Mouse (Mus musculus): Measurements from ENCODE around the gene Msl2.

Msl2 gene

DNA sequence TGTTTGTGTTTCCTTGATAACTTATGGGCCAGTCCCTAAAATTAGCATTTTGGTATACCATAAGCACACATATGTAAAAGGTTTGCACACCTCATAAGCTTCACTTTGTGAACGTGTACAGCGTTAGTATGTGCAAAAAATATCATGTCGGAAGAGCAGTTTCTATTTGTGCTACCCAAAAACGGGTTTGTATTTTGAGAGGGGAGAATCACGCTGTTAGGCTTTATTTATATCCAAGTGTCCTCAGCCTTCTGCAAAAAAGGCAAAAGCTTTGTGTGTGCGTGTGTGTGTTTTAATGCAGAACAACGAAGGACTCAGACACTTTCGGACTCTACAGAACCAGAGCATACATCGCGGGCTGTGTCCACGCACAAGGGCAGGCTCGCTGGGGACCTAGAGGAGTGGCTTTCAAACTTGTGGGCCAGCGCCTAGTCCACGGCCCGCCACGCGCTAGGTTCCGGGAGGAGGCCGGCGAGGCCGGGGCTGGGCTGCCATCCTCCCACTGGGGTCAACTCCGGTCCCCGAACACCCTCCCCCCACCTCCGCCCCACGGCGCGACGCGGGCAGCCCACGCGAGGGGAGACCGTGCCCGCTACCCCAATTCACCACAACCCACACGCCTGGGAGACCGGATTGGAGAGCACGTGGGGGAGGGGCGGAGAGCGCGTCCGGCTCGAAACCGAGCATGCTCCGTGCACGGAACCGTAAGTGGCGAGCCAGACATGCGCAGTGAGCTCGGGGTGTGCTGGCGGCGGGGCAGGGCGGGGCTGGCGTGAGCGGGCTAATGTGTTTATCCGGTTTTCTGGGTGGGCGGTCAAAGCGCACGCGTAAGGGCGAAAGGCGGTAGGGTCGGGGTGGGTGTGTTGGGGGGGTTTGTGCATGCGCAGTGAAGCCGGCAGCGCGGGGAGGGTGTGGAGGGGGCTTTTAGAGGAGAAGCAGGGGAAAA is 587 bp upstream of the Msl2 start:
- DNase-seq (ENCODE audit: extremely low read depth, insufficient read length, low spot score), result peak; percentile 99

DNA sequence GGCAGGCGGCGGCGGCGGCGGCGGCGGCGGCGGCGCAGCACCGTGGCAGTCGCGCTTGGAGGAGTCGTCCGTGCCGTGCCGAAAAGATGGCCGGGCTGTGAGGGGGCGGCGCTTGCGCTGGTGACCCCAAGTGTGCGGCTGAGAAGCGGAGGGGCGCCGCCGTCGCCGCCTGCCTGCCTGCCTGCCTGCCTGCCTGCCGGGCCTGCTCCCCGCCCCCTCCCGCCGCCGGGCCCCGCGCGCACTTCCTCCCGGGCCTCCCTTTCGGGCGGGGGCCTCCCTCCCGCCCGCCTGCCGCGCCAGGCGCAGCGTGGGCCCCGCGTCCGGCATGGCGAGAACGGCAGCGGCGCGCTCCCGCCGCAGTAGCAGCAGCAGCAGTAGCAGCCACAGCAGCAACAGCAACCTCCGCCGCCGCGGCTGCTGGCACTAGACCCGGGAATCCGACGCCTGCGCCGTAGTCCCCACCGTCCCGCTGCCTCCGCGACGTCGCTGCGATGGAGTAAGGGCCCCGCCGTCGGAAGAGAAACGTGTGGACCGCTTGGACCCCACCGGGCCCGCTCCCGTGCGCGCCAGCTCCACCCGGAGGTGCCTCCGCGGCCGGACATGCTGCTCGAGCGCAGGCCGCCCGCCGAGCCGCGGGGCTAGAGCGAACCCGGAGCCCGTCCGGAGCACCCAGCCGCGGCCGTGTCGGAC is 576 bp downstream of the Msl2 start:
- DNase-seq (ENCODE audit: extremely low read depth, insufficient read length, low spot score), result peak; percentile 78

DNA sequence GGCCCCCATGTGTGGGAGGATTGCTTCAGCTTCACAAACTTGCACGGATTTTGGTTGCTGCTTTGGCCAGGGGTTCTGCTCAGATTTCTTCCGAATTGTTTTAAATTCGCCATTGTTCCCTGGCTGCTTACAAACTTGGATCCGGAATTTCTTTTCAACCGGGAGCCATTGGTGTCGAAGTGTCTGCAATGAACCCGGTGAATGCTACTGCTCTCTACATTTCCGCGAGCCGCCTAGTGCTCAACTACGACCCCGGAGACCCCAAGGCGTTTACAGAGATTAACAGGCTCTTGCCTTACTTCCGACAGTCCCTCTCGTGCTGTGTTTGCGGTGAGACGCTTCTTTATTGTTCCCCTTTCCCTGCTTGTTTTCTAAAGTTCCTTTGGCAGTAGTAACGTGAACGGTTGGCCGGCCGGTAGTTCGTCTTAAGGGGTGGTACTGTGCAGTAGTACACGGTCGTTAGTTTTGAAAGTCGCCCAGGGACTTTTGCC is 1.2 kb downstream of the Msl2 start:
- DNase-seq (ENCODE audit: extremely low read depth, insufficient read length, low spot score), result no peak

DNA sequence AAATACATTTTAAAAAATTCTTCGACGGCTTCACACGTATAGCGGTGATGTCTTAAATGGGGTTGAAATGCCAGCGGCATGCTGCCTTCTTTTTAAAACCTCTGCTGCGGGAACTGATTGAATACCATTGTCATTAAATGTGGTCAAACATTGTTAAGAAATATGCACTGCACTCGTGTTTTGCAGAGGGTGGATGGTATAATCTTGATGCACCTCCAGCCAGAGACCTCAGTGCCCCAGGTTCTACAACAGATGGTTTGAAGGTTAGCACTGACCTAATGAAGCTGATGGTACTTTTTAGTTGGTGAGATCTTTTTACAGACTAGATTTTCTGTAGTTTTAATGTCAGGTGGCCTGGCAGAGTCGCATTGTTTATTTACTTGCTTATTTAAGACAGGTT is 1.8 kb downstream of the Msl2 start:
- no peak for DNase-seq (ENCODE audit: extremely low read depth, insufficient read length, low spot score)

DNA sequence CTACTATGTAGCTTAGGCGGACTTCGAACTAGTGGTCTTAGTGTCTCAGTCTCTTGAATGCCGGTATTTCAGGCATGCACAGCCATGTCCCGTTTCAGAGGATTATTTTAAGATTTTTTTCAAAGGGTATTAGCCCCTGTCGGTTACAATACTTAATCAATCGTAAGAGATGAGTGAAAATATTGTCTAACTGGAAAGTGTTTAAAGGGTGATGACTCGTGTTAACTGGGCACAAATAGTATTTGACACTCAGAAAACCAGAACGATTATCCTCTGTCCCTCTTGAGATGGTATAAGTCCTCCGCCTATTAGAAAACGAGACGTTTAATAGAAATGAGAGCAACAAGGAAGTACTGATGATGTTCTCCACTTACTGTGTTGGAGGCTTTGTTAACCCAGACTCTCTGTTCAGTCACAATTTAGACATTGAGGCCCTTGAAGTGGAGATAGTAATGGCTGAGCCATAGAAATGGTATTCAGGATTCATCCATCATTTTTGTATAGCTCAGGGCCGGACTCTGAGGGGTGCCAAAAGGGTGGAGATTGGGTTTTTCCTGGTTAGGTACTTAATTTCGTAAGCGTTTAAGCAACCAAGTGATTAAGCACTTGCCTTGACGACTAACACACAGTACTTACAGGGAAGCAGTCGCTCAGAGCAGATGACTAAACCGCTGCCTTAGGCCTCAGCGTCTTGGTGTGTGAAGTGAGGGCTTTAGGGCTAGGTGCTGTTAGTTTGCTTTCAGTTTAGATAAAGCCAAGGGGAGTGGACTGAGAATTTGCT is 2.4 kb downstream of the Msl2 start:
- peak; percentile 56 for DNase-seq (ENCODE audit: extremely low read depth, insufficient read length, low spot score)

DNA sequence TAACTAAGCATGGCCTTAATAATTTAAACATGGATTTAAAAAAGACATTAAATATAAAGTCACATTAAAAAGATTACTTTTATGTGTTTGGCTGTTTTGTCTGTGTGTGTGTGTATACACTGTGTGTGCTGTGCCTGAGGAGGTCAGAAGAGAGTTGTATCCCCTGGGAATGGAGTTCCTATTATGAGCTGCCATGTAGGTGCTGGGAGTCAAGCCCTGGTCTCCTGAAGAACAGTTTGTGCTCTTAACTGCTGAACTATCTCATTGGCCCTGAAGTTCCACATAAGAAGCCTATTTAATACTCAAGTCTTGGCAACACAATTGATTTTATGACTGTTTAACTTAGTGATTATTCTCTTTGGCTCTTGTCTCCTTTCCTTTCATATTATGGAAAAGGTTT is 3.6 kb downstream of the Msl2 start:
- no peak for DNase-seq (ENCODE audit: extremely low read depth, insufficient read length, low spot score)

DNA sequence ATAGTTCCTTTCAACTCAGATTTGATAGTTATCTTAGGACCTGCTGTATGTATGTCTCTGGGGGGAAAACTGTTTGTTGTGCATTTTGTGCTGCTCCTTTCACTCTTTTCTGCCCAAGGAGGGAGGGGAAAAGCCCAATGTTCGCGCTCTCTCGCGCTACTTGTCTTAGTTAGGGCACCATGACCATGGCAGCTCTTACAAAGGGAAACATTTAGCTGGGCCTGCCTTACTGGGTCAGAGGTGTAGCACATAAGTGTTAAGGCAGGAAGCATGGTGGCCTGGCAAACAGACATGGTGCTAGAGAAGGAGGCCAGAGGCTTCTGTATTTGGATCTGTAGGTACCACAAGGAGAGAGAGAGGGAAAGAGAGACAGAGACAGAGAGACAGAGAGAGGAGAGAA is 4.7 kb downstream of the Msl2 start:
- DNase-seq (ENCODE audit: extremely low read depth, insufficient read length, low spot score), result no peak

DNA sequence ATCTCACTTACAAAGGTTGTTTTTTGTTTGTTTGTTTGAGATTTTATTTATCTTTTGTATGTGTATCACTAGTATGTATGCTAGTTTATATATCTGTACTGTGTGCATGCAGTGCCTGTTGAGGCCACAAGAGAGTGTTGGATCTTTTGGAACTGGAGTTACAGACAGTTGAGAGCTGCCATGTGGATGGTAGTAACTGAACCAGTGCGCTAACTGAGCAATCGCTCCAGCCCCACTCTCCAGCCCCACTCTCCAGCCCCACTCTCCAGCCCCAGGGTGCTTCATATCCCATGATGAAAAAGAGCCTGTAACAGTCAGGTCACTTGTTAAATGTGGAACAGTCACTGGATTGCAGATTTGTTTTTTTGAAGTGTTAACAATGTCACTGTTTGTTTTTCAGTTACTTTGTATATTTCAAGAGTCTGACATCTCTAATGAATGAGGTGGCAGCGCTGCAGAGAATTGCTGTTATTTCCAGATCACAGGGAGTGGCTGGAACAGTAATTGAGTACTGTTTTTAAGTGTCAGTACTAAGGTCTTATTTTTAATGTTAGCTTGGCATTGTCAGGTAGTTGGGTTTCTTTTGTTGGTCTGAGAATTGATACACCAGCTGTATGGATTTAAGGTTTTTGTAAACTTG is 6.3 kb downstream of the Msl2 start:
- no peak for DNase-seq (ENCODE audit: extremely low read depth, insufficient read length, low spot score)

DNA sequence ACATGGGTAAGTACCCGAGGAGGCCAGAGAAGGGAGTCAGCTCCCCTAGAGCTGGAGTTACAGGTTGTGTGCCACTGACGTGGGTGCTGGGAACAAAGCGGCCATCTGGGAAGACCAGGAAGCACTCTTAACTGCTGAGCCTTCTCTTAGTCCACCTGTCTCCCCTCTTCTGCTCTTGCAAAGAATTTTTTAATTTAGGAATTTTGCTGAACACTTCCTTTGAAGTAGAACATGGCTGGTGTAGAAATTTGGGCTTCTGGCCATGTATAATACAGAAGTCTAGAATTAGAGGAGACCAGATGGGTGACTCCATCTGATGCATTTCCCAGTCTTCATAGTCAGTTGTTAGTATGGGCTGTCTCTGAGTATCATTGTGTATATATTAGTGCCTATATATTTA is 9.8 kb downstream of the Msl2 start:
- DNase-seq (ENCODE audit: extremely low read depth, insufficient read length, low spot score), result no peak

DNA sequence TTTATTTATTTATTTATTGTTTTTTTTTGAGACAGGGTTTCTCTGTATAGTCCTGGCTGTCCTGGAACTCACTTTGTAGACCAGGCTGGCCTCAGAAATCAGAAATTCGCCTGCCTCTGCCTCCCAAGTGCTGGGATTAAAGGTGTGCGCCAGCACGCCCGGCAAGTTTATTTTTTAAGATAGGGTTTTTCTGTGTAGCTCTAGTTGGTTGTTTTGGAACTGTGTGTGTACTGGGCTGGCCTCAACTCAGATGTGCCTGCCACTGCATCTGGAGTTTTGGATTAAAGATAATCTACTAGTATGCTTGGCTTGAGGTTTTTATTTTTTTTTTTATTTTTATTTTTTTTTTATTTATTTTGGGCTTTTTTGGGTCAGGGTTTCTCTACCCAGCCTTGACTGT is 21.5 kb downstream of the Msl2 start:
- no peak for DNase-seq (ENCODE audit: extremely low read depth, insufficient read length, low spot score)

DNA sequence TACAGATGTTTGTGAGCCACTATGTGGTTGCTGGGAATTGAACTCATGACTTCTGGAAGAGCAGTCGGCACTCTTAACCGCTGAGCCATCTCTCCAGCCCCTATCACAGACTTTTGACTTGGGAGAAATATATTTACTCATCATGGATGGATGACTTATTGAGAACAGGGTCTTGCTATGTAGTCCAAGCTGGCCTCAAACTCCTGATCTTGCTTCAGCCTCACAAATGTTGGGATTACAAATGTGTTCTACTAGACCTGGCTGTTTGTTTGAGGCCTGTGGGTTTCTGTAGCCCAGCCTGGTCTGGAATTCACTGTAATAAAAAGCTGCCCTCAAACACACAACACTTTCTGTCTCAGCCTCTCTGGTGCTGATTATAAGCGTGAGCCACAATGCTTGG is 22.6 kb downstream of the Msl2 start:
- DNase-seq (ENCODE audit: extremely low read depth, insufficient read length, low spot score), result no peak

DNA sequence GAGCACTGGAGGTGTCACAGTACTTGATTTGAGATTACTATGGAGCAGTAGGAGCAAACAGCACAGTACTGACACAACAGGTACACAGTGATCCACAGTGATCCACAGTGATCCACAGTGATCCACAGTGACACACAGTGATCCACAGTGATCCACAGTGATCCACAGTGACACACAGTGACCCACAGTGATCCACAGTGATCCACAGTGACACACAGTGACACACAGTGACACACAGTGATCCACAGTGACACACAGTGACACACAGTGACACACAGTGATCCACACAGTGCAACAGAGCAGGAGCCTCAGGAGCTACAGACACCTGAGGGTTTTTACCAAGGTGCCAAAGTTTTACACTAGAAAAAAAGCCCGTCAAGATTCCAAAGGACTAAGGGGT is 23.6 kb downstream of the Msl2 start:
- no peak for DNase-seq (ENCODE audit: extremely low read depth, insufficient read length, low spot score)

DNA sequence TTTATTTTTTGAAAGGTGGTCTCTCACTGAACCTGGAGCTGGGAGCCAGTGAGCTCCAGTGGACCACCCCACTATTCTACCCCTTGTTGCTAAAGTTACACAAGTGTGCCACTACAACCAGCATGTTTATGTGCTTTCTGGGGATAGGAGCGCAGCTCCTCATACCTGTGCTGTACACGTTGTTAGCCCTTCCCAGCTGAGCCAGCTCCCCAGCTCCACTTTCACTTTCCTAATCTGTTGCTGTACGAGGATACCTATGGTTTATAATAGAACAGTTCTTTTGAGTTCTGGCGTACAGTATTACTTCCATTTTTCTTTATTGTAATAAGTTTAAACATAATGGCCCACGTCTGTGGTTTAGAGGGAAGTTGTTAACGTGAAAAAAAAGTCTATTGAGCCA is 25.5 kb downstream of the Msl2 start:
- no peak for DNase-seq (ENCODE audit: extremely low read depth, insufficient read length, low spot score)

DNA sequence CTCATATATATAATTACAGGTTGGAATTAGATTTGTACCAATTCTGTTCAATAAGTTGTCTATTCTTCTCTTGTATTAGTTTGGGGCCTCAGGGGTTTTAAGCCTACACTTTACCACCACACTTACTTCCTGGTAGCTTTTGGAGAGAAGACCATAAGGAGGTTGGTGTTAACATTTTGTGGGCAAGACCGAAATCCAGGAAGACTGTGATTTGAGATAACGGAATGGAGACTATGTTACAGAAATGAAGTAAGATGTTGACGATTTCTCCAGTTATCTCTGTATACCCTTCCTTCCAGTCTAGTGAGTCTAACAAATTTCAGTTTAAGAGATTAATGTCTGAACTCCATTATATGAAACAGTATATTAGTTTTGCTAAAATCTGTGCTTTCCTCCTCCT is 26.3 kb downstream of the Msl2 start:
- no peak for DNase-seq (ENCODE audit: extremely low read depth, insufficient read length, low spot score)

DNA sequence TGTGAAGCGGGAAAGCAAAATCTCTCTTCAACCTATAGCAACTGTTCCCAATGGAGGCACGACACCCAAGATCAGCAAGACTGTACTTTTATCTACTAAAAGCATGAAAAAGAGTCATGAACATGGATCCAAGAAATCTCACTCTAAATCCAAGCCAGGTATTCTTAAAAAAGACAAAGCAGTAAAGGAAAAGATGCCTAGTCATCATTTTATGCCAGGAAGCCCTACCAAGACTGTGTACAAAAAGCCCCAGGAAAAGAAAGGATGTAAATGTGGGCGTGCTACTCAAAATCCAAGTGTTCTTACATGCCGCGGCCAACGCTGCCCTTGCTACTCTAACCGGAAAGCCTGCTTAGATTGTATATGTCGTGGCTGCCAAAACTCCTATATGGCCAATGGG is 27.6 kb downstream of the Msl2 start:
- no peak for DNase-seq (ENCODE audit: extremely low read depth, insufficient read length, low spot score)

DNA sequence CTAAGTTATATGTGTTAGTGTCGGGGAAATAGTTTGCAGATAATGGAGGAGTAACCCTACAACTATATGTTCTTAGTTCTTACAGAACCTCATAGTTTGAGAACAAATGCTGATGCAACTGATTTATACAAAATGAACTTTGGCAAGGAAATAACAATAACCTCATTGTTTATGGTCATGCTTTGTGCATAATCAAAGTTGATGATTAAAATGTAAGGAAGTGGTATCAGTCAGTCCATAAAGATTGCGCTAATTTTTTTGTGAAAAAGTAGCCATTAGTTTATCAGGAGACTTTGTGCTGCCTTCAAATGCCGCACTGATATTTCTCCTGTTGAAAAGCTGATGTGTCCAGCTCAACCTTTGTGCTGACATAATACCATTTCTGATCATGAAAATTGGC is 28.4 kb downstream of the Msl2 start:
- no peak for DNase-seq (ENCODE audit: extremely low read depth, insufficient read length, low spot score)

DNA sequence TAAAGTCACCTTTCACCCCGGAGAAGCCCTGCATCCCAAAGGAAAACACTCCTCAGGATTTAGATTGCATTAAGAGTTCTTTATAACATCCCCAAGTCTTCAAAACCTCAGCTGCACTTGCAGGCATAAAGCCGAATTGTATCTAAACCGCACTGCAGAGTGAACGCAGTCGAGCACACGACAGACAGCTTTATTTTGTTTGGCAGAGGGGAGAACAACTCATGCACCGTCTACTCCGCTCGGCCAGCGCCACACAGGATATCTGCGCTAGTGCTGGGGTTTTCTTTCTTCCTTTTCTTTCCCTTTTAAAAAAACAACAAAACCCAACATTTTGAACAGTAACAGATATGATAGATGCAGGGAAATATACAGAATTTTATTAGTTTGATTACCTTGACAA is 31.0 kb downstream of the Msl2 start:
- DNase-seq (ENCODE audit: extremely low read depth, insufficient read length, low spot score), result no peak

DNA sequence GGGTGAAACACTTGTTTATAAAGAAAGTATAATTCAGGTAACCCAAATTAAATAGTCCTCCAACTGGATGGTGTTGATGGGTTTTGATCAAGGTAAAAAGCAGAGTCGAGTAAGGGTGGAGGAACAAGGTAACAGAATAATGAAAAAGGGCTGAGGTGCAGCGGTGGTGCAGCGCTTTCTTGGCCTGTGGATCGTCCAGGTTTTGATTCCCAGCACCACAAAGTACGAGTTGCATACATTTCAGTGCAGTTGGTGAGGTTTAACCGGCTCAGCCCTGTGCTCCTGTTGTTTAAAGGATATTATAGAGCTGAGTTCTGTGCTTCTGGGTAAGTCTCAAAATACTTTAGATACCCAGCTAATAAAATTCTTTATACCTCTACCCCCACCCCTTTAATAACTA is 31.8 kb downstream of the Msl2 start:
- DNase-seq (ENCODE audit: extremely low read depth, insufficient read length, low spot score), result no peak

DNA sequence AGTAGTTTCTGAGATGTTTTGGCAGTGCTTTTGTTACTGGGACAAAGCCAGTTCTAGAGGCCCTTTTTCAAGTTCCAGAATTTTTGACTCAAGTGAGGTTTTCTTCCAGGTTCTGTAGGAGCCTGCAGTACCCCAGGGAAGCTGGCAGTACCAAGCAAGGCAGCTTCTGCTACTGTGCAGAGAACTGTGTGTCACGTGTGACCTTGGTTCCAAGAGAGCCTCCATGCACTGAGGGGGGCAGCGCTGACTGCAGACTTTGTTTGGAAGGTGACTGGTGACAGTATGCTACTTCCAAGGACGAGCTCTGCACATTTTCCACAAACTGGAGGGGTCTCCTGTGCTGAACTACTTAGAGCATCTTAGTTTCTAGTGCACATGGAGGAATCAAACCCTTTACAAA is 33.5 kb downstream of the Msl2 start:
- DNase-seq (ENCODE audit: extremely low read depth, insufficient read length, low spot score), result no peak

DNA sequence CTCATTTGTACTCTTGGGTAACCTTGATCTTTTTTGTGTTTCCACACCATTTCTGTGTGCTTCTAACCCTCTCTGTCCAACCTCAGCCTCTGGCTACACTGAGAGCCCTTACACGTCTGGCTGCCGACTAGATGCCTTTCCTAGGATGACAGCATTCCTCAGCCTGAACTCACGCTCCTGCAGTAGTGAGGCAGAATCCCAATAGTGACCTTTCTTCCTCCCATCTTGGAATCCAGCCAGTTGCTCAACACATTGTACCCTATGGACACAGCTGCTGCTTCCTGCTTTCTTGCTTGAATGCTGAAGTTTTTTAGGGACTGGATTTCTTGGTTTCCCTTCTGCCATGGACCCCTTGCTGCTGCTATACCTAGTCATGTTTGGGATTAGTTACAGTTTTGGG is 36.1 kb downstream of the Msl2 start:
- DNase-seq (ENCODE audit: extremely low read depth, insufficient read length, low spot score), result no peak

DNA sequence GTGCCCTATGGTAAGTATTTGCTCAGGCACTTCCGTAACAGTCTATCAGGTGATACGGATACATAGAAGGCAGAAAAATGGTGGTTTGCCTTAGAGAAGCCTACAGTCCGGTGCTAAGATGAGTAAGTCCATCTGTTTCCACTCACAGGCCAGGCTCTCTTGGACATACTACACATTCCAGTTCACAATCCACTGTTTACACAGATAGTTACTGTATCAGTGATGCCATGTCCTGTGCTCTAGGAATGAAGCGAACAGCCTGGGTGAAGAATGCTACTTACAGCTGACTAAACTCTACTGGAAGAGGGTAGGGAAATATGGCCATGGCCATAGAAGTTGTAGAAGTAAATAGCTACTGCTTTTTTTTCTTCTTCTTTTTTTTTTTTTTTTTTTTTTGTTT is 39.4 kb downstream of the Msl2 start:
- DNase-seq (ENCODE audit: extremely low read depth, insufficient read length, low spot score), result no peak
